In the genomic region with DNA sequence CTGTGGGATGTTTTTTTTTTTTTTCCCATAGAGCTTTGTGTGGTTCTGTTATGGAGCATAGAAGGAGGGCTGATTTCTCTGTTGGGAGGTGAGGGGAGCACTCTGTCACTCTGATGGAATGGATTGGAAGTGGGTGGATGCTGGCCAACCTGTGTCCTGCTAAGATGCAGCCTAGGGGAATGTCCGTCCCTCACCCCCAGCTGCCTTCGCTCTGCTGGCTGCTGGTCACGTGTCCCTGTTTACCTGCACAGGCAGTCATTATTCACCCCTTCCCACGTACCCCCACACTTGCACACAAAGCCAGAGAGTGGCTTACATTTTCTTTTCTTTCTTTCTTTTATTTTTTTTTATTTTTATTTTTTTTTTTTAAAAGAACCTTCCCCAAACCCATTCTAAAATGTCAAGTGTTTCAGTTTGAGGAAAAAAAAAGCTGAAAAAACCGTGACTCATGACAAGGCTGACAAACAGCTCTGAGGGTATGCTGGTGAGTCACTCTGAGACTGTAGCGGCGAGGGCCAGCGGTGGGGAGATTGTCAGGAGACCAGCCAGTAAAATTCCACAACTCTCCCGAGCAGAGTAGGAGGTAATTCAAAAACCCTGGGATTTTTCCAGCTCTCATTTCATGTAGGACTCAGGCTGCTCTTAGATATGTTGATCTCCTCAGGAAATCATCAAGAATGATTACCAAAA, we compare ENCODE assay signal across 8 mouse cellular contexts.
A peak's percentile ranks its signal among the peaks of the same experiment; 100 is the strongest.
DNase-seq lines count a peak whose midpoint lies in the region; ATAC-seq and TF ChIP-seq lines count a peak whose summit lies in the region.

No protein-coding gene starts in this region.

- H3K4me2 ChIP-seq in limb, embryonic 14.5 days (replicated peaks; ENCODE audit: low read depth, low read length, severe bottlenecking): no peak overlapping the region

- no peaks in the 10 kb centered on the region for H3K27me3 ChIP-seq in limb, embryonic 14.5 days (ENCODE audit: control insufficient read depth, insufficient read depth, low read length)

- peaks cover 12% of the 10 kb centered on the region for H3K4me1 ChIP-seq in limb, embryonic 14.5 days (ENCODE audit: control insufficient read depth, insufficient read depth, low read length)

- 0 out of 2 replicates have a peak overlapping the region, but pooled peaks have one; percentile 8 for H3K27ac ChIP-seq in limb, embryonic 14.5 days (replicated peaks; ENCODE audit: low read depth, low read length)

- no peaks in the 10 kb centered on the region; the same call in 1 of the 2 replicates for H3K9me3 ChIP-seq in limb, embryonic 14.5 days (ENCODE audit: control insufficient read depth, low read length)

- H3K36me3 ChIP-seq in limb, embryonic 14.5 days (ENCODE audit: control insufficient read depth, insufficient read depth, low read length): no peaks in the 10 kb centered on the region

- peak; percentile 71 for ATAC-seq in limb, embryonic 14.5 days (ENCODE audit: low FRiP score, low read depth)

- peak; percentile 31 for DNase-seq in gastrocnemius, postnatal 25 days
- no peak for DNase-seq in gastrocnemius, postnatal 10 days
- DNase-seq in cerebellum, adult 9-11 months: peak; percentile 41
- DNase-seq in frontal cortex, postnatal 36 days (ENCODE audit: low spot score in 2 of 2): peak; percentile 77 to 82
- peak; percentile 49 to 78 for DNase-seq in kidney, adult 8-10 months
- DNase-seq in limb, embryonic 14.5 days (ENCODE audit: low spot score): peak; percentile 69
- peak; percentile 76 to 85 for DNase-seq in right cerebral cortex, adult 2 months (ENCODE audit: low spot score in 2 of 2)
- DNase-seq in spleen, postnatal 4 days (ENCODE audit: low spot score in 2 of 2): no peak

- TF ChIP-seq POLR2A in limb, embryonic 14.5 days (IDR thresholded peaks at IDR 0.05; ENCODE audit: borderline replicate concordance, extremely low read depth, insufficient read depth, insufficient read length): no peak

- 16% methylated on average over 9 of the region's 9 CpGs for WGBS in limb, embryonic 14.5 days

- H3K4me3 ChIP-seq in limb, embryonic 14.5 days (replicated peaks; ENCODE audit: low read length): no peak overlapping the region

- H3K9ac ChIP-seq in limb, embryonic 14.5 days (ENCODE audit: low read depth, low read length, severe bottlenecking): no peak overlapping the region

Comparison
In these comparisons a context has a peak if more than half of its experiments do, and no peak if none do; other contexts are left out.
1. DNase-seq: peak in gastrocnemius, postnatal 25 days (single experiment), cerebellum, adult 9-11 months (single experiment), frontal cortex, postnatal 36 days (2 of 2), kidney, adult 8-10 months (2 of 2), limb, embryonic 14.5 days (single experiment) and right cerebral cortex, adult 2 months (2 of 2); none in gastrocnemius, postnatal 10 days (single experiment) and spleen, postnatal 4 days (0 of 2).